16 mouse cellular contexts compared by ENCODE assay signal in the genomic region with DNA sequence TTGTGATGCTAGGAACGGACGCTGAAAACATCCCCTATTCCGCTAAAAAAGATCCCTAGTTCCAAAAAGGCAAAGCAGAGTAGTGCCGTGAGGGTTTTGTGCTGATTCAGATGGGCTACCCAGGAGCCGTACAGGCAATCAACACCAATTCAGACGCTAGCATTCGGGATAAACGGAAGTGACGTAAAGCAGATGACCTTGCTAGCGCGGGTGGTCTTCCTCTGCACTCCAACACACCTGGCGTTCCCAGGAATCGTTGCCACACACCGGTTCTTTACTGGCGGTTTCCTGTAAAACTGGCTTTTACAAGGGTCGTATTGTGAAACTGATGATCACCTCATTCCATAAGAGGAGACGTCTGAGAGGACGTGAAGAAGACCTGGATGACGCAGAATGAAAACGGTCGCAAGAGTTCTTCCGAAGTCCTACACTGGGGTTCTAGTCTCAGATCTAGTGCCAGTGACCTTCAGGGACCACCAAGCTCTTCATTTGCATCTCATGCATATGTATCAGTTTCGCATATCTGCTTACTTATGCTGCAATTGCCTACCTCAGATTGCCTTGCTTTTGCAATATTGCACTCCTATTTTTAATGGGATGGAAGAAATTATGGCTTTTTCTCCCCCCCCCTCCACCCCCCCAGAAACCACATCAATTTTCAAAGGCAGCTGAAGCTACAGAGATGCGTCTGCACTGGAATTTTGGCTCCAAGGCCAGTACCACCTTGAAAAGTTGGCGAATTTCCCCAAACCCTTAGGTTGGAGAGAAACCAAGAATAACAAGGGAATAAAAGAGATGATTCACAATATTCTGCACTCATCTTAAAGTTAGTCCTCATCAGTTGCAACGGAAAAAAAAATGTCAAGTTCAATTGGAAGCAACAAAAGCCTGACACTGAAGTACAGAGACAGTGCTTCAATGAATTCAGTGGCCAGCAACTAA. TPM values are rescaled to one million over a fixed set of nuclear protein-coding genes. Genes with fewer than 3 reads are reported as not detected.
DNase-seq lines count a peak whose midpoint lies in the region; ATAC-seq and TF ChIP-seq lines count a peak whose summit lies in the region.
"Had no signal": no experiment of that assay in that cellular context is flagged by ENCODE, and none has a peak within 500 bp of the region (broad histone marks: within the 10 kb centered on the region; RNA-seq: fewer than 3 reads in every experiment).

No protein-coding gene starts in this region.

- 0 out of 2 replicates have a peak, but pooled peaks cover 8% of the 10 kb centered on the region for H3K4me1 ChIP-seq in embryonic facial prominence, embryonic 12.5 days
- peaks cover 9% of the 10 kb centered on the region for H3K4me1 ChIP-seq in embryonic facial prominence, embryonic 10.5 days
- H3K4me1 ChIP-seq in limb, embryonic 14.5 days (ENCODE audit: control insufficient read depth, insufficient read depth, low read length): peaks cover 6% of the 10 kb centered on the region; the same call in 1 of the 2 replicates
- H3K4me1 ChIP-seq: forebrain, embryonic 10.5 days; neural tube, embryonic 13.5 days had no signal

- no peaks in the 10 kb centered on the region for H3K9me3 ChIP-seq in embryonic facial prominence, embryonic 12.5 days
- H3K9me3 ChIP-seq in embryonic facial prominence, embryonic 10.5 days: no peaks in the 10 kb centered on the region
- H3K9me3 ChIP-seq in limb, embryonic 14.5 days (ENCODE audit: control insufficient read depth, low read length): no peaks in the 10 kb centered on the region
- H3K9me3 ChIP-seq: forebrain, embryonic 10.5 days; kidney, embryonic 15.5 days; neural tube, embryonic 13.5 days had no signal

- H3K4me2 ChIP-seq in embryonic facial prominence, embryonic 12.5 days (replicated peaks): peak overlapping the region; percentile 10; the same call in 1 of the 2 replicates
- peak overlapping the region; percentile 4; the same call in 1 of the 2 replicates for H3K4me2 ChIP-seq in limb, embryonic 14.5 days (replicated peaks; ENCODE audit: low read depth, low read length, severe bottlenecking)
- H3K4me2 ChIP-seq: hindbrain, embryonic 14.5 days; kidney, embryonic 15.5 days; liver, embryonic 11.5 days; neural tube, embryonic 13.5 days had no signal

- DNase-seq in embryonic facial prominence, embryonic 10.5 days (ENCODE audit: low spot score): no peak
- DNase-seq in layer of hippocampus, adult 2 months (ENCODE audit: low spot score in 2 of 2): peak in 1 of 2 experiments; percentile 17
- DNase-seq in layer of hippocampus, adult 11-12 months (ENCODE audit: low spot score): no peak
- DNase-seq in ZHBTc4 (ENCODE audit: low read depth, low spot score): peak; percentile 65
- no peak for DNase-seq in limb, embryonic 14.5 days (ENCODE audit: low spot score)
- DNase-seq in kidney, adult 9 months: no peak
- no peak for DNase-seq in thymus, postnatal 25 days
- DNase-seq: layer of hippocampus, postnatal 36 days; lung, postnatal 14 days; midbrain, embryonic 14.5 days had no signal

- no peaks in the 10 kb centered on the region for H3K36me3 ChIP-seq in embryonic facial prominence, embryonic 12.5 days
- H3K36me3 ChIP-seq in embryonic facial prominence, embryonic 10.5 days (replicated peaks): no peaks in the 10 kb centered on the region
- no peaks in the 10 kb centered on the region for H3K36me3 ChIP-seq in limb, embryonic 14.5 days (ENCODE audit: control insufficient read depth, insufficient read depth, low read length)
- H3K36me3 ChIP-seq: forebrain, embryonic 10.5 days; kidney, embryonic 15.5 days; neural tube, embryonic 13.5 days had no signal

- no peak for TF ChIP-seq CTCF in layer of hippocampus, adult 2 months (conservative IDR thresholded peaks at IDR 0.05)

- H3K9ac ChIP-seq in embryonic facial prominence, embryonic 12.5 days: no peak overlapping the region
- H3K9ac ChIP-seq in limb, embryonic 14.5 days (ENCODE audit: low read depth, low read length, severe bottlenecking): no peak overlapping the region
- H3K9ac ChIP-seq: hindbrain, embryonic 14.5 days; kidney, embryonic 15.5 days; neural tube, embryonic 13.5 days had no signal

- H3K27me3 ChIP-seq in embryonic facial prominence, embryonic 12.5 days: no peaks in the 10 kb centered on the region
- H3K27me3 ChIP-seq in embryonic facial prominence, embryonic 10.5 days (replicated peaks; ENCODE audit: low read depth, poor library complexity, severe bottlenecking): no peaks in the 10 kb centered on the region; the same call in 1 of the 2 replicates
- no peaks in the 10 kb centered on the region for H3K27me3 ChIP-seq in limb, embryonic 14.5 days (ENCODE audit: control insufficient read depth, insufficient read depth, low read length)
- H3K27me3 ChIP-seq: kidney, embryonic 15.5 days; neural tube, embryonic 13.5 days had no signal

- WGBS in embryonic facial prominence, embryonic 12.5 days: 65% methylated on average over 26 of the region's 26 CpGs
- 71% methylated on average over 26 of the region's 26 CpGs for WGBS in embryonic facial prominence, embryonic 10.5 days
- 43% methylated on average over 26 of the region's 26 CpGs for WGBS in limb, embryonic 14.5 days

- no peak for TF ChIP-seq POLR2A in limb, embryonic 14.5 days (IDR thresholded peaks at IDR 0.05; ENCODE audit: borderline replicate concordance, extremely low read depth, insufficient read depth, insufficient read length)

- H3K27ac ChIP-seq in embryonic facial prominence, embryonic 12.5 days: no peak overlapping the region
- no peak overlapping the region for H3K27ac ChIP-seq in embryonic facial prominence, embryonic 10.5 days (replicated peaks)
- no peak overlapping the region for H3K27ac ChIP-seq in layer of hippocampus, adult 2 months
- no peak overlapping the region for H3K27ac ChIP-seq in limb, embryonic 14.5 days (replicated peaks; ENCODE audit: low read depth, low read length)
- H3K27ac ChIP-seq: forebrain, embryonic 10.5 days; hindbrain, embryonic 14.5 days; kidney, embryonic 15.5 days; neural tube, embryonic 13.5 days had no signal

- ATAC-seq in embryonic facial prominence, embryonic 12.5 days (ENCODE audit: insufficient number of reproducible peaks, insufficient read depth, low FRiP score, low TSS enrichment): no peak
- 0 out of 2 replicates have a peak, but pooled peaks have one; percentile 19 for ATAC-seq in limb, embryonic 14.5 days (ENCODE audit: low FRiP score, low read depth)

- H3K4me3 ChIP-seq in embryonic facial prominence, embryonic 12.5 days: no peak overlapping the region
- H3K4me3 ChIP-seq in embryonic facial prominence, embryonic 10.5 days: no peak overlapping the region
- peak overlapping the region; percentile 9; the same call in 1 of the 2 replicates for H3K4me3 ChIP-seq in layer of hippocampus, adult 2 months
- H3K4me3 ChIP-seq in limb, embryonic 14.5 days (replicated peaks; ENCODE audit: low read length): no peak overlapping the region
- H3K4me3 ChIP-seq: forebrain, embryonic 10.5 days; kidney, embryonic 15.5 days; neural tube, embryonic 13.5 days had no signal

RNA-seq across cellular contexts. Expression of a gene that starts 14.8 kb away (rescaled TPM):
- polyA plus RNA-seq in embryonic facial prominence, embryonic 12.5 days (2016; fragmentation: Nextera tagmentation; extraction: Ambion mirVana): 14.0 and 15.4 TPM in 2 replicates
- polyA plus RNA-seq in embryonic facial prominence, embryonic 10.5 days (2016; fragmentation: Nextera tagmentation; extraction: Ambion mirVana): 3.3 and 3.6 TPM in 2 replicates
- 10 to 100 TPM; 36.9 to 41.8 TPM for total RNA-seq in layer of hippocampus, adult 2 months (2021)
- 22.1 and 22.7 TPM in 2 replicates for polyA plus RNA-seq in limb, embryonic 14.5 days (2012; rRNA removed)
- polyA plus RNA-seq in limb, embryonic 14.5 days (2014; fragmentation: Nextera tagmentation; extraction: Ambion mirVana): 33.6 and 36.5 TPM in 2 replicates
